Mouse (Mus musculus): Measurements from ENCODE around the gene Micall1. TPM values are rescaled to one million over a fixed set of nuclear protein-coding genes. Genes with fewer than 3 reads are reported as not detected.
A peak's percentile ranks its signal among the peaks of the same experiment; 100 is the strongest.

Micall1 gene
- total and polyA plus RNA-seq, 2 experiments from 2014 or later: 8.0 to 29.1 TPM

- no peak overlapping the region for H3K4me2 ChIP-seq (ENCODE audit: low read depth)
- H3K9ac ChIP-seq: no peak overlapping the region
- WGBS: 28% methylated on average over 8 of the region's 8 CpGs
- no peaks in the 10 kb centered on the region for H3K4me1 ChIP-seq (ENCODE audit: insufficient read depth)
- H3K4me3 ChIP-seq (ENCODE audit: low read depth, low read length): no peak overlapping the region
- H3K36me3 ChIP-seq (ENCODE audit: insufficient read depth): peaks cover 45% of the 10 kb centered on the region
- no peaks in the 10 kb centered on the region for H3K27me3 ChIP-seq (ENCODE audit: insufficient read depth, low read length)
- H3K27ac ChIP-seq (ENCODE audit: low read depth, low read length): peak overlapping the region; percentile 74
- ATAC-seq (peak; percentile 70), DNase-seq (peak; percentile 50)
- H3K9me3 ChIP-seq (ENCODE audit: low read length): no peaks in the 10 kb centered on the region
- TF ChIP-seq CTCF (IDR thresholded peaks at IDR 0.05; ENCODE audit: low read depth): no peak
Observed at GRCm38 (mm10) chr15:79151881-79152280, 43.2 kb downstream of the Micall1 start.

- H3K27me3 ChIP-seq (ENCODE audit: insufficient read depth, low read length): no peaks in the 10 kb centered on the region
- no peak for TF ChIP-seq CTCF (IDR thresholded peaks at IDR 0.05; ENCODE audit: low read depth)
- 35% methylated on average over 6 of the region's 6 CpGs for WGBS
- DNase-seq (no peak), ATAC-seq (peak; percentile 36; the same call in 1 of the 2 replicates)
- H3K27ac ChIP-seq (ENCODE audit: low read depth, low read length): peak overlapping the region; percentile 74
- H3K9ac ChIP-seq: no peak overlapping the region
- H3K36me3 ChIP-seq (ENCODE audit: insufficient read depth): peaks cover 37% of the 10 kb centered on the region
- H3K9me3 ChIP-seq (ENCODE audit: low read length): no peaks in the 10 kb centered on the region
- H3K4me2 ChIP-seq (ENCODE audit: low read depth): no peak overlapping the region
- no peaks in the 10 kb centered on the region for H3K4me1 ChIP-seq (ENCODE audit: insufficient read depth)
- no peak overlapping the region for H3K4me3 ChIP-seq (ENCODE audit: low read depth, low read length)
Observed at GRCm38 (mm10) chr15:79152709-79153108, 44.0 kb downstream of the Micall1 start.

- no peak overlapping the region for H3K27ac ChIP-seq (ENCODE audit: low read depth, low read length)
- no peak overlapping the region for H3K4me2 ChIP-seq (ENCODE audit: low read depth)
- no peak for TF ChIP-seq CTCF (IDR thresholded peaks at IDR 0.05; ENCODE audit: low read depth)
- DNase-seq (no peak), ATAC-seq (no peak)
- H3K36me3 ChIP-seq (ENCODE audit: insufficient read depth): peaks cover 21% of the 10 kb centered on the region
- no peak overlapping the region for H3K9ac ChIP-seq
- no peaks in the 10 kb centered on the region for H3K4me1 ChIP-seq (ENCODE audit: insufficient read depth)
- no peak overlapping the region for H3K4me3 ChIP-seq (ENCODE audit: low read depth, low read length)
- 36% methylated on average over 3 of the region's 3 CpGs for WGBS
- no peaks in the 10 kb centered on the region for H3K27me3 ChIP-seq (ENCODE audit: insufficient read depth, low read length)
- H3K9me3 ChIP-seq (ENCODE audit: low read length): no peaks in the 10 kb centered on the region
Observed at GRCm38 (mm10) chr15:79155572-79155971, 46.9 kb downstream of the Micall1 start.

- Histone ChIP-seq H3K4me3 (ENCODE audit: low read depth, low read length) (no peak overlapping the region), H3K9me3 (ENCODE audit: low read length) (no peaks in the 10 kb centered on the region), H3K4me2 (ENCODE audit: low read depth) (peak overlapping the region; percentile 5; the same call in 1 of the 2 replicates), H3K27me3 (ENCODE audit: insufficient read depth, low read length) (peaks cover 18% of the 10 kb centered on the region), H3K36me3 (ENCODE audit: insufficient read depth) (no peaks in the 10 kb centered on the region), H3K4me1 (ENCODE audit: insufficient read depth) (no peaks in the 10 kb centered on the region), H3K9ac (no peak overlapping the region), H3K27ac (ENCODE audit: low read depth, low read length) (no peak overlapping the region)
- TF ChIP-seq CTCF (IDR thresholded peaks at IDR 0.05; ENCODE audit: low read depth): no peak
- DNase-seq (no peak), ATAC-seq (no peak)
- 78% methylated on average over 7 of the region's 7 CpGs for WGBS
Observed at GRCm38 (mm10) chr15:79162301-79162700, 53.6 kb downstream of the Micall1 start.

- Histone ChIP-seq H3K4me3 (ENCODE audit: low read depth, low read length) (no peak overlapping the region), H3K36me3 (ENCODE audit: insufficient read depth) (no peaks in the 10 kb centered on the region), H3K9ac (no peak overlapping the region), H3K27ac (ENCODE audit: low read depth, low read length) (no peak overlapping the region), H3K27me3 (ENCODE audit: insufficient read depth, low read length) (peaks cover 18% of the 10 kb centered on the region), H3K4me2 (ENCODE audit: low read depth) (no peak overlapping the region), H3K4me1 (ENCODE audit: insufficient read depth) (no peaks in the 10 kb centered on the region), H3K9me3 (ENCODE audit: low read length) (no peaks in the 10 kb centered on the region)
- 45% methylated on average over 14 of the region's 14 CpGs for WGBS
- peak; percentile 42 for TF ChIP-seq CTCF (IDR thresholded peaks at IDR 0.05; ENCODE audit: low read depth)
- ATAC-seq (no peak), DNase-seq (no peak)
Observed at GRCm38 (mm10) chr15:79162822-79163221, 54.1 kb downstream of the Micall1 start.

GRCm38 (mm10) chr15:79164251-79164650 lies 55.6 kb downstream of the Micall1 start:
- Histone ChIP-seq H3K4me2 (ENCODE audit: low read depth) (no peak overlapping the region), H3K36me3 (ENCODE audit: insufficient read depth) (no peaks in the 10 kb centered on the region), H3K27ac (ENCODE audit: low read depth, low read length) (no peak overlapping the region), H3K9ac (no peak overlapping the region), H3K4me1 (ENCODE audit: insufficient read depth) (no peaks in the 10 kb centered on the region), H3K27me3 (ENCODE audit: insufficient read depth, low read length) (peaks cover 18% of the 10 kb centered on the region), H3K9me3 (ENCODE audit: low read length) (no peaks in the 10 kb centered on the region), H3K4me3 (ENCODE audit: low read depth, low read length) (no peak overlapping the region)
- DNase-seq: no peak
- ATAC-seq: no peak; the same call in 1 of the 2 replicates
- no peak for TF ChIP-seq CTCF (IDR thresholded peaks at IDR 0.05; ENCODE audit: low read depth)
- 14% methylated on average over 13 of the region's 15 CpGs for WGBS

GRCm38 (mm10) chr15:79165140-79165539 lies 56.4 kb downstream of the Micall1 start, which contains the start of gene Sox10:
Gene Sox10 (minus strand): TSS chr15:79165240.
- ATAC-seq (no peak), DNase-seq (no peak)
- TF ChIP-seq CTCF (IDR thresholded peaks at IDR 0.05; ENCODE audit: low read depth): no peak
- H3K36me3 ChIP-seq (ENCODE audit: insufficient read depth): no peaks in the 10 kb centered on the region
- WGBS: 47% methylated on average over 5 of the region's 5 CpGs
- H3K4me3 ChIP-seq (ENCODE audit: low read depth, low read length): no peak within 1 kb of the TSS
- no peaks in the 10 kb centered on the region for H3K9me3 ChIP-seq (ENCODE audit: low read length)
- H3K27me3 ChIP-seq (ENCODE audit: insufficient read depth, low read length): peaks cover 18% of the 10 kb centered on the region
- no peak within 1 kb of the TSS for H3K4me2 ChIP-seq (ENCODE audit: low read depth)
- no peak within 1 kb of the TSS for H3K9ac ChIP-seq
- no peak within 1 kb of the TSS for H3K27ac ChIP-seq (ENCODE audit: low read depth, low read length)
- no peaks in the 10 kb centered on the region for H3K4me1 ChIP-seq (ENCODE audit: insufficient read depth)

Data from forebrain, postnatal 0 days (tissue).